Mouse (Mus musculus) lung, embryonic 14.5 days (tissue): Measurements from ENCODE around the gene Suv39h1. TPM values are rescaled to one million over a fixed set of nuclear protein-coding genes. Genes with fewer than 3 reads are reported as not detected.
A peak's percentile ranks its signal among the peaks of the same experiment; 100 is the strongest.
"Not testable (repeated sequence)": the region's sequence is repeated elsewhere in the genome, so short reads cannot be mapped to it uniquely, and the experiment has no call there.

Experiments used
- ATAC-seq: fragments of 200-750 bp; cut with Nextera tagmentation; 2 replicates; pipeline ENCODE4 v1.8.0; 2017; ENCODE audit warnings: mild to moderate bottlenecking, moderate TSS enrichment, moderate library complexity; ENCODE audit not compliant: insufficient read depth
- DNase-seq: peaks from one replicate; pipeline ENCODE4 v3.0.0-alpha.2; 2015
- H3K27ac ChIP-seq: fragments of 300-500 bp; sonication (generic); 2 replicates; pipeline ENCODE4 v1.5.1; 2014; ENCODE audit warnings: low read depth, mild to moderate bottlenecking, moderate library complexity
- H3K27me3 ChIP-seq: fragments of 300-500 bp; sonication (generic); 2 replicates; pipeline ENCODE4 v1.6.1; 2014; ENCODE audit warnings: low read length, control low read depth; ENCODE audit not compliant: insufficient read depth
- H3K36me3 ChIP-seq: fragments of 300-500 bp; sonication (generic); 2 replicates; pipeline ENCODE4 v1.6.1; 2014; ENCODE audit warnings: control low read depth; ENCODE audit not compliant: insufficient read depth
- H3K4me1 ChIP-seq: fragments of 300-500 bp; sonication (generic); 2 replicates; pipeline ENCODE4 v1.6.1; 2014; ENCODE audit warnings: antibody characterized with exemption, control low read depth; ENCODE audit not compliant: insufficient read depth
- H3K4me2 ChIP-seq: fragments of 300-500 bp; sonication (generic); 2 replicates; pipeline ENCODE4 v1.6.1; 2014; ENCODE audit warnings: mild to moderate bottlenecking
- H3K4me3 ChIP-seq: fragments of 300-500 bp; sonication (generic); 2 replicates; pipeline ENCODE4 v1.5.1; 2014; ENCODE audit warnings: low read depth, low read length
- H3K9ac ChIP-seq: fragments of 300-500 bp; sonication (generic); 2 replicates; pipeline ENCODE4 v1.6.1; 2014
- H3K9me3 ChIP-seq: fragments of 300-500 bp; sonication (generic); 2 replicates; pipeline ENCODE4 v1.6.1; 2016; ENCODE audit warnings: low read depth, low read length, control low read depth
- CTCF ChIP-seq: IDR thresholded peaks from 2 replicates; pipeline ENCODE4 v1.5.1; 2016; ENCODE audit warnings: antibody characterized with exemption, low read depth
- WGBS: fragments of 180-500 bp; shearing (Covaris S2); extraction: QIAGEN DNeasy Blood & Tissue Kit; methylation state at CpG from one replicate; pipeline ENCODE4 v1.1.7; 2014; 5-methylcytosine and 5-hydroxymethylcytosine counted together
- polyA plus RNA-seq: library from polyadenylated mRNA; unstranded; fragments of >200 nt; fragmentation: Nextera tagmentation; extraction: Ambion mirVana; gene quantifications from 2 replicates; pipeline ENCODE4 v1.2.1, GENCODE M21; 2014

The Suv39h1 gene
- polyA plus RNA-seq, 1 experiment from 2014 or later: 74.3 TPM

GRCm38 (mm10) chrX:8085611-8086010 is 11.1 kb upstream of the Suv39h1 start:
- no peak for ATAC-seq
- no peaks in the 10 kb centered on the region for H3K36me3 ChIP-seq
- WGBS: 79% methylated on average over 8 of the region's 8 CpGs

GRCm38 (mm10) chrX:8084771-8085259 is 10.3 kb upstream of the Suv39h1 start:
- WGBS: 79% methylated on average over 6 of the region's 6 CpGs
- H3K36me3 ChIP-seq: no peaks in the 10 kb centered on the region
- H3K9me3 ChIP-seq: no peaks in the 10 kb centered on the region
- no peak overlapping the region for H3K4me3 ChIP-seq
- H3K4me2 ChIP-seq: no peak overlapping the region
- no peak for ATAC-seq
- no peak for DNase-seq
- H3K27me3 ChIP-seq: no peaks in the 10 kb centered on the region
- no peak overlapping the region for H3K9ac ChIP-seq
- no peak for TF ChIP-seq CTCF
- H3K4me1 ChIP-seq: no peaks in the 10 kb centered on the region
- H3K27ac ChIP-seq: no peak overlapping the region

More at GRCm38 (mm10) chrX:8085611-8086010, 11.1 kb upstream of the Suv39h1 start:
- no peak for DNase-seq
- no peak overlapping the region for H3K4me3 ChIP-seq
- H3K4me1 ChIP-seq: no peaks in the 10 kb centered on the region
- H3K27ac ChIP-seq: no peak overlapping the region
- no peak overlapping the region for H3K4me2 ChIP-seq
- H3K9ac ChIP-seq: no peak overlapping the region
- H3K27me3 ChIP-seq: no peaks in the 10 kb centered on the region
- H3K9me3 ChIP-seq: no peaks in the 10 kb centered on the region
- no peak for TF ChIP-seq CTCF

- ATAC-seq (peak; percentile 36; the same call in 1 of the 2 replicates), DNase-seq (no peak)
- TF ChIP-seq CTCF: no peak
- peak overlapping the region; percentile 58 for H3K4me3 ChIP-seq
- H3K4me1 ChIP-seq: no peaks in the 10 kb centered on the region; the same call in 1 of the 2 replicates
- 26% methylated on average over 3 of the region's 3 CpGs for WGBS
- peaks cover 19% of the 10 kb centered on the region for H3K36me3 ChIP-seq
- peak overlapping the region; percentile 5; the same call in 1 of the 2 replicates for H3K9ac ChIP-seq
- peak overlapping the region; percentile 61; the same call in 1 of the 2 replicates for H3K27ac ChIP-seq
- H3K27me3 ChIP-seq: no peaks in the 10 kb centered on the region
- H3K9me3 ChIP-seq: no peaks in the 10 kb centered on the region
- peak overlapping the region; percentile 57 for H3K4me2 ChIP-seq
Measured at GRCm38 (mm10) chrX:8075104-8075503, 544 bp upstream of the Suv39h1 start.

- H3K9me3 ChIP-seq: no peaks in the 10 kb centered on the region
- H3K27me3 ChIP-seq: no peaks in the 10 kb centered on the region
- peak overlapping the region; percentile 92 for H3K27ac ChIP-seq
- DNase-seq (peak; percentile 61), ATAC-seq (peak; percentile 22; the same call in 1 of the 2 replicates)
- H3K4me1 ChIP-seq: no peaks in the 10 kb centered on the region; the same call in 1 of the 2 replicates
- TF ChIP-seq CTCF: no peak
- H3K4me2 ChIP-seq: peak overlapping the region; percentile 61
- 6% methylated on average over 60 of the region's 64 CpGs for WGBS
- peak overlapping the region; percentile 58 for H3K4me3 ChIP-seq
- peaks cover 25% of the 10 kb centered on the region for H3K36me3 ChIP-seq
- H3K9ac ChIP-seq: peak overlapping the region; percentile 71
Measured at GRCm38 (mm10) chrX:8073881-8074429, 605 bp downstream of the Suv39h1 start.

GRCm38 (mm10) chrX:8069166-8069565 is 5.4 kb downstream of the Suv39h1 start:
- 100% methylated on average over 1 of the region's 1 CpGs for WGBS
- ATAC-seq: no peak
- no peaks in the 10 kb centered on the region for H3K4me1 ChIP-seq

GRCm38 (mm10) chrX:8051044-8051781 is 23.3 kb downstream of the Suv39h1 start:
- not testable (repeated sequence) for H3K9me3 ChIP-seq, H3K27ac ChIP-seq, H3K4me1 ChIP-seq, DNase-seq, H3K4me2 ChIP-seq, H3K4me3 ChIP-seq, ATAC-seq, H3K36me3 ChIP-seq, H3K9ac ChIP-seq, H3K27me3 ChIP-seq
- 80% methylated on average over 8 of the region's 8 CpGs for WGBS

More at GRCm38 (mm10) chrX:8069166-8069565, 5.4 kb downstream of the Suv39h1 start:
- Histone ChIP-seq H3K9ac (no peak overlapping the region), H3K4me2 (no peak overlapping the region), H3K27ac (no peak overlapping the region), H3K36me3 (peaks cover 60% of the 10 kb centered on the region), H3K9me3 (no peaks in the 10 kb centered on the region), H3K27me3 (no peaks in the 10 kb centered on the region), H3K4me3 (no peak overlapping the region)
- DNase-seq: no peak
- no peak for TF ChIP-seq CTCF

- DNase-seq (no peak), ATAC-seq (no peak)
- Histone ChIP-seq H3K4me3 (no peak overlapping the region), H3K4me1 (no peaks in the 10 kb centered on the region), H3K27ac (no peak overlapping the region), H3K36me3 (no peaks in the 10 kb centered on the region), H3K9me3 (no peaks in the 10 kb centered on the region), H3K27me3 (no peaks in the 10 kb centered on the region), H3K4me2 (no peak overlapping the region), H3K9ac (no peak overlapping the region)
- TF ChIP-seq CTCF: 0 out of 2 replicates have a peak, but pooled peaks have one; percentile 4
- WGBS: 47% methylated on average over 1 of the region's 1 CpGs
Measured at GRCm38 (mm10) chrX:8033009-8033408, 41.6 kb downstream of the Suv39h1 start.
